Mouse (Mus musculus) heart, postnatal 36 days (tissue): ENCODE data around the gene Cog5. TPM values are rescaled to one million over a fixed set of nuclear protein-coding genes. Genes with fewer than 3 reads are reported as not detected.

Experiments
- DNase-seq, 2 experiments: peaks; one replicate each; pipeline ENCODE4 v3.0.0; 2021 to 2022
- intact Hi-C: fragments of 180-260 bp; cut with DNase I; formaldehyde crosslinking; loops from one replicate; pipeline ENCODE4 v1.15.1; 2025
- total RNA-seq, 2 experiments: library from RNA; stranded (reverse); gene quantifications; 2 replicates each; pipeline ENCODE4 v1.2.3; 2021

The Cog5 gene
- total RNA-seq, 2 experiments from 2014 or later, result 54.1 to 57.1 TPM

- no peak for DNase-seq
- intact Hi-C loops, result no loop called here
Measured at GRCm38 (mm10) chr12:31806410-31807154, 151.9 kb downstream of the Cog5 start.

- intact Hi-C loops, result no loop called here
- DNase-seq, result peak in 1 of 2 experiments; percentile 3
Measured at GRCm38 (mm10) chr12:31818051-31818461, 163.4 kb downstream of the Cog5 start.

GRCm38 (mm10) chr12:31819096-31819495 lies 164.4 kb downstream of the Cog5 start:
- intact Hi-C loops, result no loop called here
- DNase-seq, result no peak

GRCm38 (mm10) chr12:31819520-31819919 lies 164.9 kb downstream of the Cog5 start:
- intact Hi-C loops, result no loop called here
- no peak for DNase-seq

GRCm38 (mm10) chr12:31823671-31824070 lies 169.0 kb downstream of the Cog5 start:
- intact Hi-C loops, result no loop called here
- DNase-seq, result no peak

GRCm38 (mm10) chr12:31824831-31825230 lies 170.2 kb downstream of the Cog5 start:
- peak in 1 of 2 experiments; percentile 8 for DNase-seq

GRCm38 (mm10) chr12:31825821-31826220 lies 171.2 kb downstream of the Cog5 start:
- DNase-seq, result peak in 1 of 2 experiments; percentile 5
- intact Hi-C loops, result no loop called here

More at GRCm38 (mm10) chr12:31824831-31825230, 170.2 kb downstream of the Cog5 start:
- intact Hi-C loops, result no loop called here

GRCm38 (mm10) chr12:31826476-31826875 lies 171.8 kb downstream of the Cog5 start:
- DNase-seq, result no peak
- intact Hi-C loops, result no loop called here

GRCm38 (mm10) chr12:31835480-31835879 lies 180.8 kb downstream of the Cog5 start:
- no peak for DNase-seq
- intact Hi-C loops, result no loop called here

GRCm38 (mm10) chr12:31836211-31836610 lies 181.5 kb downstream of the Cog5 start:
- intact Hi-C loops, result no loop called here

GRCm38 (mm10) chr12:31838521-31838920 lies 183.9 kb downstream of the Cog5 start:
- intact Hi-C loops, result no loop called here
- no peak for DNase-seq

More at GRCm38 (mm10) chr12:31836211-31836610, 181.5 kb downstream of the Cog5 start:
- no peak for DNase-seq

GRCm38 (mm10) chr12:31839249-31839648 lies 184.6 kb downstream of the Cog5 start:
- intact Hi-C loops, result no loop called here
- DNase-seq, result no peak

GRCm38 (mm10) chr12:31846077-31846476 lies 191.4 kb downstream of the Cog5 start:
- DNase-seq, result peak in 1 of 2 experiments; percentile 23
- intact Hi-C loops, result loop anchor here (5.0 kb wide), 1 partner anchor 66 kb away; no protein-coding TSS in a partner anchor

GRCm38 (mm10) chr12:31848630-31849415 lies 194.2 kb downstream of the Cog5 start:
- peak; percentile 60 to 63 for DNase-seq

GRCm38 (mm10) chr12:31849601-31850000 lies 194.9 kb downstream of the Cog5 start:
- intact Hi-C loops, result loop anchor here (5.0 kb wide), 1 partner anchor 63 kb away; no protein-coding TSS in a partner anchor

More at GRCm38 (mm10) chr12:31848630-31849415, 194.2 kb downstream of the Cog5 start:
- intact Hi-C loops, result loop anchor here (5.0 kb wide), 1 partner anchor 63 kb away; no protein-coding TSS in a partner anchor

GRCm38 (mm10) chr12:31854039-31854438 lies 199.4 kb downstream of the Cog5 start:
- intact Hi-C loops, result no loop called here
- DNase-seq, result no peak

More at GRCm38 (mm10) chr12:31849601-31850000, 194.9 kb downstream of the Cog5 start:
- DNase-seq, result no peak

- no peak for DNase-seq
- intact Hi-C loops, result no loop called here
Measured at GRCm38 (mm10) chr12:31854817-31855216, 200.1 kb downstream of the Cog5 start.

- intact Hi-C loops, result no loop called here
- DNase-seq, result no peak
Measured at GRCm38 (mm10) chr12:31857784-31858183, 203.1 kb downstream of the Cog5 start.

GRCm38 (mm10) chr12:31862668-31863538 lies 208.2 kb downstream of the Cog5 start:
- no peak for DNase-seq
- intact Hi-C loops, result no loop called here

GRCm38 (mm10) chr12:31876775-31877174 lies 222.1 kb downstream of the Cog5 start:
- DNase-seq, result no peak
- intact Hi-C loops, result no loop called here
